Mouse (Mus musculus): Measurements from ENCODE around the gene Hip1r. TPM values are rescaled to one million over a fixed set of nuclear protein-coding genes. Genes with fewer than 3 reads are reported as not detected.

Hip1r gene
- polyA plus RNA-seq (2012; rRNA removed; ENCODE audit: low replicate concordance), result 16.8 and 39.0 TPM in 2 replicates

DNA sequence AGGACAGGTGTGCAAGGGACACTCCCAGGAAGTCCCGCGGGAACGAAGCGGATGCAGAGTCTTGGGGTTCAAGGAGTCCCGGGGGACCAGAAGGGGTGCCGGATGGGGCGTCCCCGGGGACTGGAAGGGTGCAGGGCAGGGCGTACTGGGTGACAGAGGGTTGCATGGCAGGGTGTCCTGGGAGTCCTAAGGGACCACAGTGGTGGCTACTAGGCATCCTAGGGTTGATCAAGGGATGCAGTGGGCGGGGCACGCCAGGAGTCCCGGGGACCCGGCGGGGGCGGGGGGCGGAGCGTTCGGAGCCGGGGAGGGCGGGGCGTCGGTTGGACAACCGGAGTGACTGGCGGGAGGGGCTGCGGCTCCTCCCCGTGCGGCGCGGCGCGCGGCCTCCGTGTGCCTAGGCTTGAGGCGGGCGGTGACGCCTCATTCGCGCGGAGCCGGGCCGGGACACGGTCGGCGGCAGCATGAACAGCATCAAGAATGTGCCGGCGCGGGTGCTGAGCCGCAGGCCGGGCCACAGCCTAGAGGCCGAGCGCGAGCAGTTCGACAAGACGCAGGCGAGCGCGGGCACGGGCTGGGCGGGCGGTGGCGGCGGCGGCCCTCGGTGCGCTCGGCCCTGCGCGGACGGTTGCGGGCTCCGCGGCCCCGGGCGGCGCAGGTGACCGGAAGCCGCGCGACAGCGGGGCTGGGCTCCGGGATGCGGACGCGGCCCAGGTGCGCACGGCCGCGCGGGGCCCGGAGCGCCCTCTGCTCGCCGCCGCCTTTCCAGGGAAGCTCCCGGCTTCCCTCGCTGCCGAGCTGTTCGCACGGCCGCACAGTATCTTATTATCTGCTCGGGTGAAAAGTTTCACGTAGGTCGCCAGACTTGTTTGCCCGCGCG is at the start of gene Hip1r:
TSS of gene Hip1r (plus strand) at position 330 of the 880 bp plus-strand sequence.

DNA sequence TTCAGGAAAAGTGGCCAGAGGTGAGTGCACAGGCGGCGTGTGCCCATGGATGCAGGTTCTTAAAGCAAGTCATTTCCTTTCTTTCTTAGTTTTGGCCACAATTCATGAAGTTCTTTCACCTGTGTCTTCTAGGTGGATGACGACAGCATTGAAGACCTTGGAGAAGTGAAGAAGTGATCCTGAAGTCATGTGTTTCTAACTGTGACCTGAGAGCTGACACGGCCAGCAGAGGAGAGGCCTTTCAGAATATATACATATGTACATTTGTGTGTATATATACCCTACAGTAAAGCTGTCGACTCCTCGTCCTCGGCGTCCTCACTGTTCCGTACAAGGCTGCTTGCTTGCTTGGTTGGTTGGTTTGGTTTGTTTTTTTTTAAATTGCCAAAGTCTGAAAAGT is 46.3 kb upstream of the Hip1r start, which contains the start of gene Gm43518:
TSS of gene Gm43518 (plus strand) at position 301 of the 400 bp plus-strand sequence.

DNA sequence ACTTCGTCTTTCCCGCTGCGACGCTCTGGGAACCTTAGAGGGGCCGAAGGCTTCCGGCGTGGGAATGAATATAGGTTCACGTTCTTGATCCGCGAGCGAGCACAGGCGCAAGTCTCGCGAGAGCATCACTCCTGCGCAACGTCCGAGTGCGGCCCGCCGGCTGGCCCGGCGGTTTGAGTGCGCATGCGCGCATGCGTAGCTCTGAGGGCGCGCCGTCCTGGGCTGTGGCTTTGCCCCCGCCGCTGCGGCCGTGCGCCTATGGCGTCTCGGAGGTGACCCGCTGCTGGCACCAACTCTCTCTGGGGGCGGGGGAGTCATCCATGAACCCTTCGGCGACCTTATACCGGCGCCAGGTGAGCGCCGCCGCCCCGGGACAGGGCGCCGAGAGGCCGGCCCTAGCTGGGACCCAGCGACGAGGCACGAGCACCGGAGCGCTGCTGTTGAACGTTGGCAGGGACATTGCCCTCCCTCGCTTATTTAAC is 42.9 kb upstream of the Hip1r start, which contains the start of gene Ccdc62:
TSS of gene Ccdc62 (plus strand) at position 172 of the 482 bp plus-strand sequence.

DNA sequence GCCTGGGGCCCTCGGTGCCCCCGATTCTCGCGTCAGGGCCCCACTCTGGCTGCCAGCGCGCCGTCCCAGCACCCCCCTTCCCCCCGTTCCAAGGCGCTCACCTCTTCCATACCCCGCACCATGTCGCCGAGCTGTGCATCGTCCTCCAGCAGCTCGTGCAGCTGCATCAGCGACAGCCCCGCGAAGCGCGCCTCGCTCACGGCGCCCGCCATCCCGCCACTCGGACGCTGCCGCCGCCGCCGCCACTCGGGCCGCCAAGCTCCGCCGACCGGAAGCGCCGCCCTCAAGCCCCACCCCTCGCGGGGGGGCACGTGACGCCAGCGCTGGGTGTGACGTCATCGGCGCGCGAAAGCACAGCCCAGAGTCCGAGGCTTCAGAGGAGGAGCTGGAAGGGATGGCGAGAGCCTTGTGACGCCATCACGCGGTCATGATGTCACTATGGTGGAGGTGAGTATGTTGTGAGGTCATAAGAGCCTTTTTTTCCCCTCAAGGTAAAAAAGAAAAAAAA is 58.6 kb downstream of the Hip1r start, which contains the start of gene Vps37b:
TSS of gene Vps37b (minus strand) at position 270 of the 508 bp plus-strand sequence.

Other genes with a start within 250 kb of the Hip1r start
- gene Rsrc2, start 224.2 kb upstream of the Hip1r start, polyA plus RNA-seq (2012; rRNA removed; ENCODE audit: low replicate concordance), result 7.7 and 16.7 TPM in 2 replicates
- 0.22 and 0.45 TPM in 2 replicates for gene Kntc1, start 223.9 kb upstream of the Hip1r start, polyA plus RNA-seq (2012; rRNA removed; ENCODE audit: low replicate concordance)
- gene Hcar2, start 108.1 kb upstream of the Hip1r start, polyA plus RNA-seq (2012; rRNA removed; ENCODE audit: low replicate concordance), result 20.7 and 39.8 TPM in 2 replicates
- gene Hcar1, start 93.6 kb upstream of the Hip1r start, polyA plus RNA-seq (2012; rRNA removed; ENCODE audit: low replicate concordance), result 56.6 and 69.7 TPM in 2 replicates
- 9.1 and 10.4 TPM in 2 replicates for gene Denr, start 66.5 kb upstream of the Hip1r start, polyA plus RNA-seq (2012; rRNA removed; ENCODE audit: low replicate concordance)
- gene Gm43518, start 46.2 kb upstream of the Hip1r start, polyA plus RNA-seq (2012; rRNA removed; ENCODE audit: low replicate concordance), result 2.0 TPM in 1 of 2 replicates, not detected in the other
- gene Ccdc62, start 42.9 kb upstream of the Hip1r start, polyA plus RNA-seq (2012; rRNA removed; ENCODE audit: low replicate concordance), result 2.5 and 8.1 TPM in 2 replicates
- 36.0 and 89.6 TPM in 2 replicates for gene Vps37b, start 58.6 kb downstream of the Hip1r start, polyA plus RNA-seq (2012; rRNA removed; ENCODE audit: low replicate concordance)
- gene Abcb9, start 122.2 kb downstream of the Hip1r start, polyA plus RNA-seq (2012; rRNA removed; ENCODE audit: low replicate concordance), result 12.6 and 19.9 TPM in 2 replicates
- 51.2 and 96.8 TPM in 2 replicates for gene Ogfod2, start 138.7 kb downstream of the Hip1r start, polyA plus RNA-seq (2012; rRNA removed; ENCODE audit: low replicate concordance)
- 18.5 and 36.2 TPM in 2 replicates for gene Arl6ip4, start 142.5 kb downstream of the Hip1r start, polyA plus RNA-seq (2012; rRNA removed; ENCODE audit: low replicate concordance)